Mouse (Mus musculus): Measurements from ENCODE around the gene Slain1. TPM values are rescaled to one million over a fixed set of nuclear protein-coding genes. Genes with fewer than 3 reads are reported as not detected.
"Not testable (repeated sequence)": the region's sequence is repeated elsewhere in the genome, so short reads cannot be mapped to it uniquely, and the experiment has no call there.

The Slain1 gene
- polyA plus RNA-seq, 1 experiment from 2014 or later: 0.87 TPM

GRCm38 (mm10) chr14:103723314-103723713, 73.3 kb downstream of the Slain1 start:
- Histone ChIP-seq H3K9ac (no peak overlapping the region), H3K4me1 (replicated peaks) (no peaks in the 10 kb centered on the region), H3K36me3 (no peaks in the 10 kb centered on the region), H3K4me2 (no peak overlapping the region), H3K9me3 (replicated peaks) (no peaks in the 10 kb centered on the region), H3K27ac (ENCODE audit: poor library complexity, severe bottlenecking) (no peak overlapping the region), H3K4me3 (no peak overlapping the region), H3K27me3 (replicated peaks) (no peaks in the 10 kb centered on the region)
- no peak for ATAC-seq (ENCODE audit: insufficient number of reproducible peaks, low FRiP score)
- 84% methylated on average over 9 of the region's 9 CpGs for whole genome bisulfite sequencing

- 40% methylated on average over 4 of the region's 4 CpGs for WGBS
- no peak for ATAC-seq (ENCODE audit: insufficient number of reproducible peaks, low FRiP score)
- H3K36me3 ChIP-seq: no peaks in the 10 kb centered on the region
Measured at GRCm38 (mm10) chr14:103723841-103724240, 73.8 kb downstream of the Slain1 start.

GRCm38 (mm10) chr14:103728506-103728905, 78.5 kb downstream of the Slain1 start:
- WGBS: 84% methylated on average over 8 of the region's 8 CpGs

More at GRCm38 (mm10) chr14:103723841-103724240, 73.8 kb downstream of the Slain1 start:
- H3K9me3 ChIP-seq (replicated peaks): no peaks in the 10 kb centered on the region
- no peaks in the 10 kb centered on the region for H3K27me3 ChIP-seq (replicated peaks)
- H3K9ac ChIP-seq: no peak overlapping the region
- H3K4me3 ChIP-seq: no peak overlapping the region
- H3K4me2 ChIP-seq: no peak overlapping the region
- H3K27ac ChIP-seq (ENCODE audit: poor library complexity, severe bottlenecking): no peak overlapping the region
- H3K4me1 ChIP-seq (replicated peaks): no peaks in the 10 kb centered on the region

GRCm38 (mm10) chr14:103728951-103729725, 79.1 kb downstream of the Slain1 start:
- Histone ChIP-seq H3K4me2 (no peak overlapping the region), H3K27ac (ENCODE audit: poor library complexity, severe bottlenecking) (no peak overlapping the region), H3K4me1 (replicated peaks) (no peaks in the 10 kb centered on the region), H3K4me3 (no peak overlapping the region), H3K27me3 (replicated peaks) (no peaks in the 10 kb centered on the region), H3K36me3 (no peaks in the 10 kb centered on the region), H3K9me3 (replicated peaks) (no peaks in the 10 kb centered on the region), H3K9ac (no peak overlapping the region)
- WGBS: 75% methylated on average over 23 of the region's 23 CpGs
- ATAC-seq (ENCODE audit: insufficient number of reproducible peaks, low FRiP score): no peak

More at GRCm38 (mm10) chr14:103728506-103728905, 78.5 kb downstream of the Slain1 start:
- H3K4me2 ChIP-seq: no peak overlapping the region
- H3K9ac ChIP-seq: no peak overlapping the region
- H3K27me3 ChIP-seq (replicated peaks): no peaks in the 10 kb centered on the region
- H3K9me3 ChIP-seq (replicated peaks): no peaks in the 10 kb centered on the region
- no peak overlapping the region for H3K4me3 ChIP-seq
- ATAC-seq (ENCODE audit: insufficient number of reproducible peaks, low FRiP score): no peak
- no peak overlapping the region for H3K27ac ChIP-seq (ENCODE audit: poor library complexity, severe bottlenecking)
- H3K36me3 ChIP-seq: no peaks in the 10 kb centered on the region
- no peaks in the 10 kb centered on the region for H3K4me1 ChIP-seq (replicated peaks)

- no peaks in the 10 kb centered on the region for H3K36me3 ChIP-seq
- no peak for ATAC-seq (ENCODE audit: insufficient number of reproducible peaks, low FRiP score)
- no peak overlapping the region for H3K9ac ChIP-seq
- H3K4me3 ChIP-seq: no peak overlapping the region
- H3K27me3 ChIP-seq (replicated peaks): no peaks in the 10 kb centered on the region
- H3K4me2 ChIP-seq: no peak overlapping the region
- 66% methylated on average over 11 of the region's 11 CpGs for WGBS
- H3K27ac ChIP-seq (ENCODE audit: poor library complexity, severe bottlenecking): no peak overlapping the region
- H3K4me1 ChIP-seq (replicated peaks): no peaks in the 10 kb centered on the region
- H3K9me3 ChIP-seq (replicated peaks): no peaks in the 10 kb centered on the region
Measured at GRCm38 (mm10) chr14:103729760-103730367, 79.8 kb downstream of the Slain1 start.

GRCm38 (mm10) chr14:103732626-103733025, 82.6 kb downstream of the Slain1 start:
- no peak overlapping the region for H3K4me3 ChIP-seq
- H3K36me3 ChIP-seq: no peaks in the 10 kb centered on the region
- no peak for ATAC-seq (ENCODE audit: insufficient number of reproducible peaks, low FRiP score)
- H3K9ac ChIP-seq: no peak overlapping the region
- 60% methylated on average over 1 of the region's 1 CpGs for WGBS
- H3K27me3 ChIP-seq (replicated peaks): no peaks in the 10 kb centered on the region
- H3K27ac ChIP-seq (ENCODE audit: poor library complexity, severe bottlenecking): no peak overlapping the region
- no peak overlapping the region for H3K4me2 ChIP-seq
- no peaks in the 10 kb centered on the region for H3K4me1 ChIP-seq (replicated peaks)
- no peaks in the 10 kb centered on the region for H3K9me3 ChIP-seq (replicated peaks)

GRCm38 (mm10) chr14:103741216-103741615, 91.2 kb downstream of the Slain1 start:
- Histone ChIP-seq H3K4me1 (replicated peaks) (no peaks in the 10 kb centered on the region), H3K36me3 (no peaks in the 10 kb centered on the region), H3K4me2 (no peak overlapping the region), H3K9ac (no peak overlapping the region), H3K27me3 (replicated peaks) (no peaks in the 10 kb centered on the region), H3K9me3 (replicated peaks) (no peaks in the 10 kb centered on the region; the same call in 1 of the 2 replicates), H3K4me3 (no peak overlapping the region), H3K27ac (ENCODE audit: poor library complexity, severe bottlenecking) (no peak overlapping the region)
- WGBS: 75% methylated on average over 7 of the region's 7 CpGs
- ATAC-seq (ENCODE audit: insufficient number of reproducible peaks, low FRiP score): no peak

- Histone ChIP-seq H3K9me3 (replicated peaks) (no peaks in the 10 kb centered on the region; the same call in 1 of the 2 replicates), H3K27ac (ENCODE audit: poor library complexity, severe bottlenecking) (no peak overlapping the region), H3K27me3 (replicated peaks) (no peaks in the 10 kb centered on the region), H3K9ac (no peak overlapping the region), H3K4me2 (no peak overlapping the region), H3K4me1 (replicated peaks) (no peaks in the 10 kb centered on the region), H3K4me3 (no peak overlapping the region), H3K36me3 (no peaks in the 10 kb centered on the region)
- no peak for ATAC-seq (ENCODE audit: insufficient number of reproducible peaks, low FRiP score)
- 61% methylated on average over 8 of the region's 8 CpGs for WGBS
Measured at GRCm38 (mm10) chr14:103742150-103742549, 92.1 kb downstream of the Slain1 start.

- no peak overlapping the region for H3K27ac ChIP-seq (ENCODE audit: poor library complexity, severe bottlenecking)
- no peak for ATAC-seq (ENCODE audit: insufficient number of reproducible peaks, low FRiP score)
Measured at GRCm38 (mm10) chr14:103747345-103747744, 97.3 kb downstream of the Slain1 start.

GRCm38 (mm10) chr14:103750638-103751037, 100.6 kb downstream of the Slain1 start:
- not testable (repeated sequence) for H3K4me1 ChIP-seq (replicated peaks); H3K27me3 ChIP-seq (replicated peaks); H3K9me3 ChIP-seq (replicated peaks); H3K27ac ChIP-seq (ENCODE audit: poor library complexity, severe bottlenecking); H3K4me2 ChIP-seq; ATAC-seq (ENCODE audit: insufficient number of reproducible peaks, low FRiP score); H3K4me3 ChIP-seq; H3K9ac ChIP-seq; H3K36me3 ChIP-seq
- 75% methylated on average over 4 of the region's 4 CpGs for WGBS

More at GRCm38 (mm10) chr14:103747345-103747744, 97.3 kb downstream of the Slain1 start:
- H3K27me3 ChIP-seq (replicated peaks): no peaks in the 10 kb centered on the region
- WGBS: 57% methylated on average over 6 of the region's 6 CpGs
- H3K4me1 ChIP-seq (replicated peaks): no peaks in the 10 kb centered on the region
- H3K4me3 ChIP-seq: no peak overlapping the region
- H3K9ac ChIP-seq: no peak overlapping the region
- no peaks in the 10 kb centered on the region; the same call in 1 of the 2 replicates for H3K9me3 ChIP-seq (replicated peaks)
- H3K36me3 ChIP-seq: no peaks in the 10 kb centered on the region
- no peak overlapping the region for H3K4me2 ChIP-seq

- H3K27me3 ChIP-seq (replicated peaks): no peaks in the 10 kb centered on the region
- no peak overlapping the region for H3K4me2 ChIP-seq
- H3K9ac ChIP-seq: no peak overlapping the region
- H3K4me3 ChIP-seq: no peak overlapping the region
- H3K9me3 ChIP-seq (replicated peaks): no peaks in the 10 kb centered on the region
- H3K36me3 ChIP-seq: no peaks in the 10 kb centered on the region
- H3K4me1 ChIP-seq (replicated peaks): no peaks in the 10 kb centered on the region
- no peak for ATAC-seq (ENCODE audit: insufficient number of reproducible peaks, low FRiP score)
- H3K27ac ChIP-seq (ENCODE audit: poor library complexity, severe bottlenecking): no peak overlapping the region
Measured at GRCm38 (mm10) chr14:103751384-103751783, 101.4 kb downstream of the Slain1 start.

Data from heart, embryonic 12.5 days (tissue).